Mouse (Mus musculus) stomach, embryonic 14.5 days (tissue): ENCODE results near the gene Rtl8b. TPM values are rescaled to one million over a fixed set of nuclear protein-coding genes. Genes with fewer than 3 reads are reported as not detected.

Source experiments
- ATAC-seq: fragments of 200-750 bp; cut with Nextera tagmentation; 2 replicates; pipeline ENCODE4 v1.8.0; 2017; ENCODE audit warnings: low read depth, moderate TSS enrichment; ENCODE audit not compliant: insufficient number of reproducible peaks, insufficient read depth, low FRiP score
- H3K27ac ChIP-seq: fragments of 300-500 bp; sonication (generic); 2 replicates; pipeline ENCODE4 v1.5.1; 2014; ENCODE audit warnings: mild to moderate bottlenecking, low read length, moderate library complexity, mixed read lengths
- H3K27me3 ChIP-seq: fragments of 300-500 bp; sonication (generic); 2 replicates; pipeline ENCODE4 v1.6.1; 2014; ENCODE audit warnings: low read length, control low read depth, mixed read lengths; ENCODE audit not compliant: control insufficient read depth, insufficient read depth
- H3K36me3 ChIP-seq: fragments of 300-500 bp; sonication (generic); 2 replicates; pipeline ENCODE4 v1.6.1; 2014; ENCODE audit warnings: mild to moderate bottlenecking, control low read depth, low read length, moderate library complexity, mixed read lengths; ENCODE audit not compliant: control insufficient read depth, insufficient read depth
- H3K4me1 ChIP-seq: fragments of 300-500 bp; sonication (generic); 2 replicates; pipeline ENCODE4 v1.6.1; 2014; ENCODE audit warnings: low read length, control low read depth, mixed read lengths; ENCODE audit not compliant: control insufficient read depth, insufficient read depth
- H3K4me2 ChIP-seq: fragments of 300-500 bp; sonication (generic); replicated peaks from 2 replicates; pipeline ENCODE4 v1.6.1; 2014; ENCODE audit warnings: low read depth, low read length, control low read depth
- H3K4me3 ChIP-seq: fragments of 300-500 bp; sonication (generic); 2 replicates; pipeline ENCODE4 v1.5.1; 2014; ENCODE audit warnings: low read depth, low read length, control low read depth
- H3K9ac ChIP-seq: fragments of 300-500 bp; sonication (generic); replicated peaks from 2 replicates; pipeline ENCODE4 v1.6.1; 2014; ENCODE audit warnings: low read depth, mild to moderate bottlenecking, control low read depth, low read length, moderate library complexity, mixed read lengths
- H3K9me3 ChIP-seq: fragments of 300-500 bp; sonication (generic); 2 replicates; pipeline ENCODE4 v1.6.1; 2016; ENCODE audit warnings: low read depth, low read length, control low read depth; ENCODE audit not compliant: control insufficient read depth
- WGBS: fragments of 180-500 bp; shearing (Covaris S2); extraction: QIAGEN DNeasy Blood & Tissue Kit; methylation state at CpG from one replicate; pipeline ENCODE4 v1.1.7; 2014; 5-methylcytosine and 5-hydroxymethylcytosine counted together
- polyA plus RNA-seq: library from polyadenylated mRNA; unstranded; fragments of >200 nt; fragmentation: Nextera tagmentation; extraction: Ambion mirVana; gene quantifications from 2 replicates; pipeline ENCODE4 v1.2.1, GENCODE M21; 2014

Rtl8b gene
- 51.0 and 58.6 TPM in 2 replicates for polyA plus RNA-seq

DNA sequence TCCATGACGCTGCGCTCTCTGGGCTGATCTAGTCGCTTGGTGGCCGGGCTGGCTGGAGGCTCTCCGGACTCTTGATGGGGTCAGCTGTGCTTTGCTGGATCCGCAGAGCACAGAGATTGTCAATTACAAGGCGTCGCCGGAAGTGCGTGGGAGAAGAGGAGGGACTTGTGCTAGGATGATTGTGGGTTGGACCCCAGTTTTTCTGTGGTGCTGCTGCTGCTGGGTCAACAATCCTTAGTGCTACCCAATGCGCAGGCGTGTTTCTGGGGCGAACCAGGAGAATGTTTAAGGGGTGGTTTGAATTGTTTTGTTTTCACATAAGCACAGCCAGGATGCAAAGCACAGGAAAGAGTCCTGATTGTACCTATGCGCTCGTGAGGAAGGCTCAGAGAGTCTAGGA is at the start of gene Rtl8b:
Gene Rtl8b, minus strand, starts transcription at position 115 of the 400 bp plus-strand sequence.
- peak within 1 kb of the TSS; percentile 39; the same call in 1 of the 2 replicates for H3K27ac ChIP-seq
- no peak within 1 kb of the TSS for H3K9ac ChIP-seq
- no peaks in the 10 kb centered on the region for H3K27me3 ChIP-seq
- H3K4me1 ChIP-seq = no peaks in the 10 kb centered on the region
- H3K9me3 ChIP-seq = no peaks in the 10 kb centered on the region
- 16% methylated on average over 12 of the region's 15 CpGs for WGBS
- H3K4me3 ChIP-seq = peak within 1 kb of the TSS; percentile 15; the same call in 1 of the 2 replicates
- peak; percentile 93 for ATAC-seq
- H3K36me3 ChIP-seq = no peaks in the 10 kb centered on the region
- peak within 1 kb of the TSS; percentile 25 for H3K4me2 ChIP-seq

DNA sequence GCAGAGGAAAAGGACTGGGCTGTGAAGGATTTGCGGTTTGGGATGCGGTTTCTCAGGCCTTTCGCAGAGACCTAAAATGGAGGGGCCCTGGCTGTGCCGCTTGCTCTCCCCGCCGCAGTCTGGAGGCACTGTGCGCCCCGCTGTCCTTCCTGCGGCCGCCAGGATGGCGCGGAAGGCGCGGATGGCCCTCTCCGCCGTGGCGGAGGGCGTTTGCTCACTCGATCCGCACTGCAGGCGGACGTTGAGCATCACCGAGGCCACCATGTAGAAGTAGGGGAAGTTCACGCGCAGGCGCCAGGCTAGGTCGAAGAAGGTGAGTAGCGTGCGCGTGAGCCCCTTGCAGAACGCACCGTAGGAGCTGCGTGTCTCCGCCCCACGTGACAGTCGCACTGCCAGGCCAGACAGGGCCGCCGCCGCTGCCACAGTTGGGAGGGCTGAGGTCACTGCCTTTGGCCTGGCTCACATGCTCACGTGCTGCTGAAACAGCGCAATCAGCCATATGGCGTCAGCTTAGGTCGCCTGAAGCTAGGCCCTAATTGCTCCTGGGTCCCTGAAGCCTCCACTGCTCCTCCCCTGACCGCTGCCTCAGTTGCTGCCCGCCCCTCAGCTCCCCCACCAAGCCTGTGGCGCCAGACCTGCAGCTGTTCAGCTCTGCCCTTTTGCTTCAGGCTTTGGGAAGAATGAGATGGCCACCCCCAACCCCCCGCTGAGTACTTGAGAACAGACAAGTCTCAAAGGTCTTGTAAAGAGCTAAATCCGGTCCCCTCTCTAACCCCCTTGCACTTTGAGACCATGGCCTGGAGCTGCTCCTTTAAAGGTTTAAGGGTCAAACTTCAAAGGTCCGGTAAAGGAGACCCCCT is 46.3 kb upstream of the Rtl8b start:
- 16% methylated on average over 49 of the region's 49 CpGs for WGBS
- H3K9ac ChIP-seq = no peak overlapping the region
- H3K27ac ChIP-seq = no peak overlapping the region
- H3K27me3 ChIP-seq = no peaks in the 10 kb centered on the region
- peak overlapping the region; percentile 12; the same call in 1 of the 2 replicates for H3K4me3 ChIP-seq
- H3K4me2 ChIP-seq = peak overlapping the region; percentile 43
- no peaks in the 10 kb centered on the region for H3K4me1 ChIP-seq
- no peaks in the 10 kb centered on the region for H3K36me3 ChIP-seq
- peak; percentile 82; the same call in 1 of the 2 replicates for ATAC-seq
- no peaks in the 10 kb centered on the region for H3K9me3 ChIP-seq

DNA sequence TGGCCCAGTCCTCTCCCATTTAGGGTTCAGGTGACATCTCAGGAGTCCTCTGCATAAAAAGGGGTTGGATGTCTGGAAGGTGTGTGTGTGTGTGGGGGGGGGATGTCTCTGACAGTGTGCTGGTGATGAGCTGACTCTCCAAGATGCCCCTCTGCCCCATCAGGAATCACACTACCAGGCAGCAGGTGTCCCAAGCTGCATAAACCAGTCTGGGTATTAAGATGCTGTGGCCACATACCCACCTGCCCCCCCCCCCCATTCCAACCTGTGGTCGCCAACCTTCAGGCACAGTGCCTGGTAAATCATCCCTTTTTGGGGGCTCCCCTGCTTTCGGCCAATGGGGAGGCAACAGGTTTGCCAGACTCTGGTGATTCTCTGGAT is 45.7 kb upstream of the Rtl8b start:
- Histone ChIP-seq H3K4me1 (no peaks in the 10 kb centered on the region), H3K27ac (no peak overlapping the region), H3K9ac (no peak overlapping the region), H3K27me3 (no peaks in the 10 kb centered on the region), H3K4me3 (no peak overlapping the region; the same call in 1 of the 2 replicates), H3K36me3 (no peaks in the 10 kb centered on the region), H3K9me3 (no peaks in the 10 kb centered on the region), H3K4me2 (peak overlapping the region; percentile 43)
- 38% methylated on average over 2 of the region's 2 CpGs for WGBS
- ATAC-seq = no peak

DNA sequence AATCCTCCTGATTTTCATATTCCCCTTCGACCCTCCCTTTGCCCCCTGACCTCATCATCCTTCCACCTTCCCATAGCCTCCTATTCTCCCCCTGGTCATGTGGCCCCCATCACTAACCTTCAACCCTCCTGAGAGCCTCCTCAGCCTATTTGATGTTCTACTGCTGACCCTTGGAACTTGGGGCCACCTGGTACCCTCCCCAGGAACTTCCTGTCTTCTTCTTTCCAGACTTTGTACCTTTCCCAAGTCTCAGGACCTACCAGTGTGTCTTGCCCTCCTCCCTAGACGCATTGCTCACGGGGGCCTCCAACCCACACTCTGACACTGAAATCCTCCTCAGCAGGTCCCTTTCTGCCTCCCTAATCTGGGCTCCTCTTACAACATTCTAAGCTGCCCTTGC is 32.5 kb upstream of the Rtl8b start:
- 68% methylated on average over 3 of the region's 3 CpGs for WGBS

DNA sequence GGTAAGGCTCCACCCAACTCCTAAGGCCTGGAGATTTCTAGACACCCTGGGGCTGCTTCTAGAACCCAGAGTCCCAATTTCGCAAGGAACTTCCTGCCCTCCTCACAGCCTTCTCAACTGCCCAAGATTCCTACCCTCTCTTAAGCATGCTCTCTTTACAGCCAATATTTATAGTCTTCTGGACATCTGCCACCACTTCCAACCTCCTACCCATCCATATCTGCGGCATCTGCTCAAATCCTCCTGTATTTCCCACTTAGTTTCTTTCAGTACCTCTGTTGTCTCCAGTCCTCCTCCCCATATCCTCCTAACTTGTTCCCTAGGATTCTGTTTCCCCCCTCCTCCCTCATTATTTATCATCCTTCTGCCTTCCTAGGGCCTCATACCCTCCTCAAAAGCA is 29.0 kb upstream of the Rtl8b start:
- ATAC-seq = no peak
- Histone ChIP-seq H3K27ac (no peak overlapping the region), H3K4me1 (no peaks in the 10 kb centered on the region), H3K36me3 (no peaks in the 10 kb centered on the region), H3K4me3 (no peak overlapping the region), H3K9ac (no peak overlapping the region), H3K9me3 (no peaks in the 10 kb centered on the region), H3K4me2 (no peak overlapping the region), H3K27me3 (no peaks in the 10 kb centered on the region)
- WGBS = 90% methylated on average over 2 of the region's 2 CpGs

More for the DNA sequence above, 32.5 kb upstream of the Rtl8b start:
- no peak overlapping the region for H3K27ac ChIP-seq
- no peaks in the 10 kb centered on the region for H3K4me1 ChIP-seq
- no peak overlapping the region for H3K4me3 ChIP-seq
- no peaks in the 10 kb centered on the region for H3K36me3 ChIP-seq
- no peaks in the 10 kb centered on the region for H3K27me3 ChIP-seq
- H3K4me2 ChIP-seq = no peak overlapping the region
- ATAC-seq = no peak
- no peak overlapping the region for H3K9ac ChIP-seq
- H3K9me3 ChIP-seq = no peaks in the 10 kb centered on the region

DNA sequence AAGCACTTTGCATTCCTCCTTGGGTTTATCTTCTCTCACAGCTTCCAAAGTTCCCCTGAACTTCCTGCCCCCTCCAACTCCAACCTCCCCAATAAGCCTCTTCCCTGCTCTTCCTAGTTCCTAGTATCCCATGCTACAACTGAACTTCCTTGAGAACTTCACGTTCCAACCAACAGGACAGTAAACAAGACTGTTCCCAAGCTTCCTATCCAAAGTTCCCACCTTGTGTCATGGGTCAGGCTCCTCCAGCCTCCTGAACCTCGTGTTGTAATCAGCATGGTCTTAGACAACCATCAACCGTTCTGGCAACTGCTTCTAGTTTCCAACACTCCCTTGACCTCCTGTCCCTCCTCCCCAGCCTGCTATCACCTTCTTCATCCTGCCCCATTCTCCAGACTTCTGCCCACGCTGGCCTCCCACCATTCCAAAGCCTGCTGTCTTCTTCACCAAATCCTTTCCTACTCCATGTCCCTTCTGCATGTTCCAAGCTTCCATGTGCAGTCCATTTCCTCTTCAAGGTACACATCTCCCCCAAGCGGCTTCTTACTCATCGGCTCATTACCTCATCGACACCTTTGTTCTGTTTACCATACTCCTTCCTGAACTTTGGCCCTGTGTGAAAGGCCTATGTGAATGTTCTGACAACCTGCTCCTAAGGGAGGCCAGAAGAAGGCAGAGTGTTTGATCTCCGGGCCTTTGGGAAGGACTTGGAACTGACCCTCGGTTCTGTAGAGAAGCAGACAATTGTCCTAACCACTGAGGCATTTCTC is 24.0 kb upstream of the Rtl8b start:
- ATAC-seq = no peak
- no peaks in the 10 kb centered on the region for H3K36me3 ChIP-seq
- no peaks in the 10 kb centered on the region for H3K9me3 ChIP-seq
- H3K27ac ChIP-seq = no peak overlapping the region
- WGBS = 77% methylated on average over 9 of the region's 9 CpGs
- no peak overlapping the region for H3K4me3 ChIP-seq
- H3K4me2 ChIP-seq = no peak overlapping the region
- H3K27me3 ChIP-seq = no peaks in the 10 kb centered on the region
- no peaks in the 10 kb centered on the region for H3K4me1 ChIP-seq
- no peak overlapping the region for H3K9ac ChIP-seq

DNA sequence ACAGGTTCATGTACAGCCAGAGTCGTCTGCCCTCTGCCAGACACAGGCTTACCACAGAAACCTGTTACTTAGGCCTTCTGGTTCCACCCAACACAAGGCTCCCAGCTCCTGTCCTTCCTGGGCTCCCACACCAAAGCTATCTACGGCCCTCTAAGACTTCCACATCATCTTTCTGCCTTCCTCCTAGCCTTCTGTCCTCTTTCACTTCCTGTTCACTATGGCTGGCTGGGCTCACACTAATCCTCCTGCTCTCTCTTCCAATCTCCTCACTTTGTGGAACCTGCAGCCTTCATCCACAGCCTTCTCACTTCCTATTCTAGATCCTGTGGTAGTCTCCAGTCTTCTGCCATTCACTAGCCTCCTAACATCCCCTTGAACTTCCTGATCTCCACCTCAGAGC is 22.9 kb upstream of the Rtl8b start:
- no peaks in the 10 kb centered on the region for H3K9me3 ChIP-seq
- no peaks in the 10 kb centered on the region for H3K4me1 ChIP-seq
- H3K36me3 ChIP-seq = no peaks in the 10 kb centered on the region
- no peak overlapping the region for H3K4me2 ChIP-seq
- no peak overlapping the region for H3K9ac ChIP-seq
- H3K27ac ChIP-seq = no peak overlapping the region
- H3K27me3 ChIP-seq = no peaks in the 10 kb centered on the region
- H3K4me3 ChIP-seq = no peak overlapping the region
- WGBS = 81% methylated on average over 2 of the region's 2 CpGs
- no peak for ATAC-seq

DNA sequence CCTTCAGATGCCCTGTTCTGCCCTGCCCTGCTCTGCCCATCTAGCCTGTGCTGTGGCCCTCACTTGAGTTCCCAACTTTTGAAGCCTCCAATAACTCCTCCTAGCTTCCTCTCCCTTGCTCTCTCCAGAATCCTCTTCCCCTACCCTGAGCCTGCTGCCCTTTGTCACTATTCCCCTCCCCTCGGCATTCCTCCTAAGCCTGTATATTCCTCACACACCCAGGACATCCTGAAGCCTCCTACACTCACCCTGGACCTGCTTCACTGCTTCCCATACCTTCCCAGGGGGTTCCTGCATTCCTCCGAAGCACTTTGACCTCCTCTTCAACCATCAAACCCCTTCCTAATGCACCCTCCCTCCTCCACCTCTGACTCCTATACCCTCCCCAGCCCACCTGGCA is 21.9 kb upstream of the Rtl8b start:
- H3K4me3 ChIP-seq = no peak overlapping the region
- H3K4me1 ChIP-seq = no peaks in the 10 kb centered on the region
- H3K27ac ChIP-seq = no peak overlapping the region
- WGBS = 54% methylated on average over 2 of the region's 2 CpGs
- no peaks in the 10 kb centered on the region for H3K9me3 ChIP-seq
- no peak overlapping the region for H3K9ac ChIP-seq
- no peaks in the 10 kb centered on the region for H3K36me3 ChIP-seq
- ATAC-seq = no peak
- H3K27me3 ChIP-seq = no peaks in the 10 kb centered on the region
- H3K4me2 ChIP-seq = no peak overlapping the region
